16 mouse cellular contexts compared by ENCODE assay signal in genomic region chr7:65418366-65418911, GRCm38 (mm10).
DNase-seq lines count a peak whose midpoint lies in the region; ATAC-seq and TF ChIP-seq lines count a peak whose summit lies in the region.
"Had no signal": no experiment of that assay in that cellular context is flagged by ENCODE, and none has a peak within 500 bp of the region (broad histone marks: within the 10 kb centered on the region; RNA-seq: fewer than 3 reads in every experiment).

No protein-coding gene starts in this region.

- no peak overlapping the region for H3K9ac ChIP-seq in hindbrain, embryonic 11.5 days (ENCODE audit: low read depth, low read length)
- H3K9ac ChIP-seq in limb, embryonic 12.5 days (replicated peaks) = no peak overlapping the region
- H3K9ac ChIP-seq: limb, embryonic 13.5 days; liver, postnatal 0 days; midbrain, embryonic 12.5 days had no signal

- no peaks in the 10 kb centered on the region for H3K36me3 ChIP-seq in hindbrain, embryonic 10.5 days
- H3K36me3 ChIP-seq in hindbrain, embryonic 11.5 days (ENCODE audit: control insufficient read depth, insufficient read depth, low read length) = no peaks in the 10 kb centered on the region
- H3K36me3 ChIP-seq in limb, embryonic 12.5 days = no peaks in the 10 kb centered on the region
- no peaks in the 10 kb centered on the region for H3K36me3 ChIP-seq in limb, embryonic 10.5 days
- H3K36me3 ChIP-seq: limb, embryonic 13.5 days; midbrain, embryonic 12.5 days had no signal

- no peak for TF ChIP-seq CTCF in cerebellum, adult 2 months (IDR thresholded peaks at IDR 0.05; ENCODE audit: borderline replicate concordance, insufficient read depth, low read depth, low read length)

- peaks cover 6% of the 10 kb centered on the region; the same call in 1 of the 2 replicates for H3K4me1 ChIP-seq in cerebellum, adult 2 months (ENCODE audit: control insufficient read depth, insufficient read depth, low read length)
- H3K4me1 ChIP-seq in hindbrain, embryonic 10.5 days (replicated peaks) = peaks cover 43% of the 10 kb centered on the region
- peaks cover 7% of the 10 kb centered on the region; the same call in 1 of the 2 replicates for H3K4me1 ChIP-seq in hindbrain, embryonic 11.5 days (replicated peaks; ENCODE audit: control insufficient read depth, insufficient read depth, low read length)
- H3K4me1 ChIP-seq in limb, embryonic 12.5 days (replicated peaks) = peaks cover 62% of the 10 kb centered on the region
- H3K4me1 ChIP-seq in limb, embryonic 10.5 days = peaks cover 61% of the 10 kb centered on the region
- H3K4me1 ChIP-seq in brown adipose tissue, adult 24 weeks (ENCODE audit: control insufficient read depth, insufficient read depth, insufficient read length, low read length) = peaks cover 37% of the 10 kb centered on the region

- ATAC-seq in hindbrain, embryonic 11.5 days (ENCODE audit: low FRiP score) = no peak
- no peak for ATAC-seq in limb, embryonic 12.5 days (ENCODE audit: insufficient number of reproducible peaks, insufficient read depth, low FRiP score, low TSS enrichment, low read depth)
- no peak for ATAC-seq in monocyte, adult 5-6 weeks (replicated peaks; ENCODE audit: insufficient number of reproducible peaks, low FRiP score, low TSS enrichment, poor library complexity, severe bottlenecking)
- ATAC-seq: intestine, embryonic 16.5 days; liver, postnatal 0 days had no signal

- DNase-seq in cerebellum, adult 2 months = peak in 1 of 2 experiments; percentile 16
- no peak for DNase-seq in cerebellum, postnatal 14 days
- no peak for DNase-seq in hindbrain, embryonic 10.5 days (ENCODE audit: low spot score)
- no peak for DNase-seq in hindbrain, embryonic 11.5 days (ENCODE audit: low spot score)
- DNase-seq in limb, embryonic 10.5 days (ENCODE audit: low spot score) = no peak
- DNase-seq: adrenal gland, postnatal 25 days; liver, postnatal 0 days; spleen, adult 18-20 months; thymus, postnatal 36 days had no signal

- no peak overlapping the region for H3K4me3 ChIP-seq in cerebellum, adult 2 months (replicated peaks; ENCODE audit: insufficient read depth, low read depth, low read length)
- H3K4me3 ChIP-seq in hindbrain, embryonic 10.5 days = no peak overlapping the region
- H3K4me3 ChIP-seq in hindbrain, embryonic 11.5 days (ENCODE audit: low read depth, low read length) = no peak overlapping the region
- no peak overlapping the region for H3K4me3 ChIP-seq in limb, embryonic 12.5 days (replicated peaks)
- no peak overlapping the region for H3K4me3 ChIP-seq in limb, embryonic 10.5 days
- H3K4me3 ChIP-seq in brown adipose tissue, adult 24 weeks (ENCODE audit: insufficient read depth, low read depth, low read length) = no peak overlapping the region
- H3K4me3 ChIP-seq: erythroblast, embryonic 14.5 days; limb, embryonic 13.5 days; midbrain, embryonic 12.5 days had no signal

- no peaks in the 10 kb centered on the region for H3K27me3 ChIP-seq in cerebellum, adult 2 months (ENCODE audit: control insufficient read depth, insufficient read depth, low read length)
- H3K27me3 ChIP-seq in hindbrain, embryonic 10.5 days (ENCODE audit: insufficient read depth, poor library complexity, severe bottlenecking) = no peaks in the 10 kb centered on the region
- H3K27me3 ChIP-seq in hindbrain, embryonic 11.5 days (ENCODE audit: control insufficient read depth, insufficient read depth, low read length) = no peaks in the 10 kb centered on the region
- H3K27me3 ChIP-seq in limb, embryonic 12.5 days = no peaks in the 10 kb centered on the region
- H3K27me3 ChIP-seq in limb, embryonic 10.5 days (ENCODE audit: low read depth, poor library complexity, severe bottlenecking) = no peaks in the 10 kb centered on the region
- H3K27me3 ChIP-seq: limb, embryonic 13.5 days; midbrain, embryonic 12.5 days had no signal

- H3K9me3 ChIP-seq in hindbrain, embryonic 10.5 days = no peaks in the 10 kb centered on the region
- H3K9me3 ChIP-seq in hindbrain, embryonic 11.5 days (ENCODE audit: control insufficient read depth, low read length) = no peaks in the 10 kb centered on the region
- H3K9me3 ChIP-seq in limb, embryonic 12.5 days = no peaks in the 10 kb centered on the region
- no peaks in the 10 kb centered on the region for H3K9me3 ChIP-seq in limb, embryonic 10.5 days (replicated peaks)
- H3K9me3 ChIP-seq: limb, embryonic 13.5 days; midbrain, embryonic 12.5 days had no signal

- peak overlapping the region; percentile 63; the same call in 1 of the 2 replicates for H3K27ac ChIP-seq in cerebellum, adult 2 months (ENCODE audit: insufficient read depth, low read length)
- H3K27ac ChIP-seq in hindbrain, embryonic 10.5 days = peak overlapping the region; percentile 2; the same call in 1 of the 2 replicates
- no peak overlapping the region for H3K27ac ChIP-seq in hindbrain, embryonic 11.5 days (ENCODE audit: low read depth, low read length)
- 0 out of 2 replicates have a peak overlapping the region, but pooled peaks have one; percentile 12 for H3K27ac ChIP-seq in limb, embryonic 12.5 days
- no peak overlapping the region for H3K27ac ChIP-seq in limb, embryonic 10.5 days
- peak overlapping the region; percentile 84 for H3K27ac ChIP-seq in brown adipose tissue, adult 24 weeks (replicated peaks; ENCODE audit: low read depth, low read length)
- H3K27ac ChIP-seq: midbrain, embryonic 12.5 days had no signal

- TF ChIP-seq POLR2A in cerebellum, adult 2 months (IDR thresholded peaks at IDR 0.05; ENCODE audit: borderline replicate concordance, insufficient read depth, low read length) = no peak

- H3K4me2 ChIP-seq in hindbrain, embryonic 11.5 days (replicated peaks; ENCODE audit: low read depth, low read length) = no peak overlapping the region
- no peak overlapping the region for H3K4me2 ChIP-seq in limb, embryonic 12.5 days
- H3K4me2 ChIP-seq: limb, embryonic 13.5 days; midbrain, embryonic 12.5 days had no signal

- WGBS in cerebellum, adult 2 months = 57% methylated on average over 10 of the region's 10 CpGs
- WGBS in hindbrain, embryonic 10.5 days = 84% methylated on average over 10 of the region's 10 CpGs
- WGBS in hindbrain, embryonic 11.5 days = 87% methylated on average over 10 of the region's 10 CpGs
- 76% methylated on average over 10 of the region's 10 CpGs for WGBS in limb, embryonic 12.5 days
- 87% methylated on average over 10 of the region's 10 CpGs for WGBS in limb, embryonic 10.5 days

Comparison
In these comparisons a context has a peak if more than half of its experiments do, and no peak if none do; other contexts are left out.
1. H3K27ac ChIP-seq: peak in cerebellum, adult 2 months (single experiment), hindbrain, embryonic 10.5 days (single experiment), limb, embryonic 12.5 days (single experiment) and brown adipose tissue, adult 24 weeks (single experiment); none in hindbrain, embryonic 11.5 days (single experiment) and limb, embryonic 10.5 days (single experiment).